Mouse (Mus musculus) kidney, postnatal 10 days (tissue): ENCODE measurements around the gene 2410131K14Rik.

ENCODE experiments used
- DNase-seq: peaks from one replicate; pipeline ENCODE4 v3.0.0; 2021; ENCODE audit warnings: mixed read lengths

The 2410131K14Rik gene

DNA sequence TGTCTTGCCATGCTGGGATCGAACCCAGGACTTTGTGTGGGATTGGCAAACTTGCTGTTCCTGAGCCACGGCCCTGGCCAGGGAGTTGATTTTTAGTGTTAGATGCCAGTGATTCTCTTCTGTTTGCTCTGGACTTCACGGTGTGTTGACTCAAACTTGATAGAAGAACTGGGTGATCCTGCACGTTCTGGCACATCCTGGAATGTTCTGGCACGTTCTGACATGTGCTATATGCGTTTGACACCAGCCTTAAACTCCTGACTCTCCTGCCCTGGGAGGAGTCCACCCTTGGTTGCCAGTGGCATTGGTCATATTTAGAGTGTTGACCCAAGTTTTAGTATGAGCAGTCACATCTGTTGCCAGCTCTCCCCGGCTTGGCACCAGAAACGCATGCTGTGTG lies 17.4 kb downstream of the 2410131K14Rik start:
- DNase-seq: no peak

DNA sequence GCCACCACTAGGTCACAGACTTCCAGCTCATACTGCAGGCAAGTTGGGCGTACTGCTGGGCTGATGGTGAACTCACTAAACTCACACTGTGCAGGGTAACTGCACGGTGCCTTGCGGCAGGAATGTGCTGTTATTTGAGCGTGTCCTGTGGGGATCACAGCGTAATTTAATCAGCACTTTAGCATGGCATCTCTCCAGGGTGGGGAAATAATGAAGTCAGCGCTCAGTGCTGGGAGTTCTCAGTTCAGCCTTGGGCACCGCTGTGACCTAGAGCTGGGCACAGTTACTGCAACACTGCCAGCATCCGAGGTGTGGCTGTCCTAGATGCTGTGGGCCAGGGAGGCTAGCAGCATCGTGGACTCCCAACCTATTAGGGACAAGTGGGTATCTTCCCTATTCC lies 19.3 kb downstream of the 2410131K14Rik start:
- DNase-seq: no peak

DNA sequence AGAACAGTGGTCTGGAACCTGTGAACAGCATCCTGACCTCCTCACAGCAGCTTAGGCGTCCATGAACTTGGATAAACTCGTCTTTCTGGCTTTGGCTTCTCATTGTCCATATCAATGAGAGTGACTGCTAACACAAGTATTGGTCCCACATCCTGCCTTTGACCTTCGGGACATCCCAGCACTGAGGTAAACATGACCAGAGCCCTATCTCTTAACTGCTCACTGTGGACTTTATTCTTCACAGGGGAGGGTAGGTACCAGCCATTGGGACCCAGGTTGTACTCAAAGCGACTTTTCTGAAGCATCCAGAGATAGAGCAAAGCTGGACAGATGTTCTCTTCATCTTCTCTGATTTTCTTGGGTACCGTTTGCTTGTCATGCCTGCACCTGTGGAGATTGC lies 20.3 kb downstream of the 2410131K14Rik start:
- DNase-seq: no peak

DNA sequence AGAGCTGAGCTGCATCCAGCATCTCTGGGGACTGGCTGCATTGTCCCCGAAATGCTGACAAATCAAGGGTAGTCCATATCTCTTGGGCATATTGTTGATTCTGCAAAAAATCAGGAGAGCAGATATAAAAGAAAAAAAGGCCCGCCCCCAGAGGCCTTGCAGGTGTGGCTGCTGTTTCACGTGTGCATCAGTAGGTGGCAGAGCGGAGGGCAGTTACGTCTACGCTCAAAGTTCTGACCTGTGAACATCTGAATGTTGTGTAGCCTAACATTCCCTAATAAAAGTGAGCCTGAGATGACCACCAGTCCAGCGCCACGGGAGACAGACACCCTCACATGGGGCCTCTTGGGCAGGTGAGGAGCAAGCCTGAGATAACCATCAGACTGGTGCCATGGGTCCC lies 21.3 kb downstream of the 2410131K14Rik start:
- DNase-seq: no peak

DNA sequence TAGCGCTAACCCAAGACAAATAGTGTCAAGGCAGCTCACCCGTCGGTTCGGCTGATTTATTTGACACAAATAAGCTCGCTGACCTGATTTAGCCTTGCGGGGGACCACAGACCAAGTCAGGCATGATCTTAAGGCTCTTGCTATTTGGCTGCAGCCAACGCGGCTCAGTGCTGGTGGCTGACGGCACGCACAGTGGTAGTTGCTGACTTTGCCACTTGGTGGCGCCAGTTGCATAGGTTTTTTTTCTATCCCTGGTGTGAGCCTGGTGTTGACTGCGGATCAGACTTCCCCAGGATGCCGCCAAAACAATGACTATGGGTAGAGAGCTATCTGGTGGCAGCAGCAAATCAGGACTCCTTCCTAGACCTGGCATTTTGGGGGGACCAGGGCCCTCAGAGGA lies 24.0 kb downstream of the 2410131K14Rik start:
- peak; percentile 93 for DNase-seq

DNA sequence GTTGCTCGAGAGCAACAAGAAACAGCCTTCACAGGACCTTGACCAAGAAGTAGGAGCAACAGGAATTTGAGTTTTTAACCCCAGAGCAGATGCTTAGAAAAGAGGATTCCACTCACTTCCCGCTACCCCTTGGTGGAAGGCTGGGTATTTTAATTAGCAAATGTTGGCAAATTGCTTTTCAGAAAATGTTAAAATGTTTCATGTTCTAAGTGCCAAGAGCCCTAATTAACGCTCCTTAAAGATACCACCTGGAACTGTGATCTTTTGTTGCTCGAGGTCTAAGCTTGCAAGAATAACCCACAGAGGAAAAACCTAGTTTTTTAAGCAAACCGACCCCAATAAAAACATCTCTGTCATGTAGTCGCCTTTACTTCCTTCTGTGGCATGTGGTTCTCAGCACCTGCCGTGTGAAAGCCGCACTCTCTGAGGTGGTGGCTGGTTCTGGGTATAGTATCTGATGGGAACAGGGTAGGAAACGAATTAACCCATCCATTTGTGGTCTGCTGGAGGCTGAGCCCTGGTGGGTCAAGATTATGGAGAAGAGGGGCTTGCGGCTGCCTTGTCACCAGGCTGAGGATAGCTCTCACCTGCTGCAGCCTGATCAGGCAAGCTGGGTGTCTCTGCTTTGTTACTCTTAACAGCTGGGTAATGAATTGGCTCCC lies 26.6 kb downstream of the 2410131K14Rik start:
- no peak for DNase-seq

DNA sequence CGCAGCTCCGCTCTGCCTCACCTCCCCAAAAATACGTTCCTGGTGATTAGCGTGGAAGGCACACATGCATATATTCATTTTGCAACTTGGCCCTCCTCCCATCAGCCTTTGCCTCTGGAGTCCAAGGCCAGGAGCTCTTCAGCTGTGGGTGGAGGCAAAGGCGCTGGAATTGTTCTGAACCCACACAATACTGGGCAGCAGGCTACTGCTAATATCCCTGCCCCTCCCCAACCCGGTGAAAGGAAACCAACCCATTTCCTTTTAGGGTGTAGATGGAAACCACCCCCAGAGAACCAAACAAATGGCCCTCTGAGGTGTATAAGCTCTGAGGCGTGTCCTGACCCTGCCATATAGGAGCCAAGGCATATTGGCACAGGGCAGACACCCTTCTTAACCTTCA lies 28.4 kb downstream of the 2410131K14Rik start:
- no peak for DNase-seq

DNA sequence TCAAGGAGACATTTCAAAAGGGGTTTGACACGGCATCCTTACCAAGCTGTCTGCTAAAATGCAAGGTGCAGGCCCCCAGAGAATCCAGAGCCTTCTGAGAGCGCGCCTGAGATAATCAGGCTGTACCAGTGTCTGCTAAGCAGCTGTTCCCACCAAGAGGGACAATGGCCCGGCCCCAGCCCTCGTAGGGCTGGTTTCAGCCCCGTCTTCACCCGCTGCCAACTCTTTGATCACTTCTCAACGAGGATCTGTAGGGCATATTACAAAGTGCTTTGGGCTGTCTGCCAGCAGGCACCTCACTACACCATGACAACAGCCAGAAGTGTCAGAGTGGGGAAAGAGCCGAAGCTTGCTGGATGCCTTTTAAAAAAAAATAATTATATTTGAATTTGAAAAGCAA lies 29.5 kb downstream of the 2410131K14Rik start:
- no peak for DNase-seq

DNA sequence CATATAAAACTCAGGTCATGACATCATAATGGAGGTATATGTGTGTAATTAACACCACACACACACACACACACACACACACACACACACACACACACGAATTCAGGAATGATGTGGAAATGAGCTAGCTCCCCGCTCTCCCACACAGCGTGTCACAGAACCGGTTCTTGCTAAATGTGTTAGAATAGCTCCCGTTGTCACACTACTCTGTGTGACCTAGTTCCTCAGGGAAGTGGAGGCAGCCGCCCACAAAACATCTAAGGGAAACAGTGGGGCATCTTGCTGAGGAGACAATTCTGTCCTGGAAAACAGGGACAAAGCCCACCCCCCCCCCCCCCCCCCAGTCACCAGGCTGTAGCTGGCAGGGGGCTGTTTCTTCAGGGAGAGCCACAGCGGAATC lies 31.3 kb downstream of the 2410131K14Rik start:
- no peak for DNase-seq

DNA sequence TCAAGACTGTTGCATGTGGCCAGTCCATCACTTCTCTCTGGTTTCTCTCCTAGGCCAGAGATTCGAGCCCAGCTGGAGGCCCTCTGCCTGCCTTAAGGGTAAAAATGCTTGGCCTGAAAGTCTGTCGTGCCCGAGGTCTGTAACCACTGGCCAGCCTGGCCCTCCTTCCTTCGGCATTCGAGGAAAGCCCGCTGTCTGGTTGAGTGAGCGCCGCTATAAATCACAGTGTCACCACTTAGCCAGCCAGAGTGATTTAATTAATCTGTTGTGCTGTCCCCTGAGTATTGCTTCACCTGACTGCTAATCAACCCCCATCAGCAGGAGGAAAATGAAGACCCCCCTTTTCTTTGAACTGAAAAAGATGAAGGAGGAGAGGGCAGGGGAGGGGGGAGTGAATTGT lies 31.7 kb downstream of the 2410131K14Rik start:
- no peak for DNase-seq

DNA sequence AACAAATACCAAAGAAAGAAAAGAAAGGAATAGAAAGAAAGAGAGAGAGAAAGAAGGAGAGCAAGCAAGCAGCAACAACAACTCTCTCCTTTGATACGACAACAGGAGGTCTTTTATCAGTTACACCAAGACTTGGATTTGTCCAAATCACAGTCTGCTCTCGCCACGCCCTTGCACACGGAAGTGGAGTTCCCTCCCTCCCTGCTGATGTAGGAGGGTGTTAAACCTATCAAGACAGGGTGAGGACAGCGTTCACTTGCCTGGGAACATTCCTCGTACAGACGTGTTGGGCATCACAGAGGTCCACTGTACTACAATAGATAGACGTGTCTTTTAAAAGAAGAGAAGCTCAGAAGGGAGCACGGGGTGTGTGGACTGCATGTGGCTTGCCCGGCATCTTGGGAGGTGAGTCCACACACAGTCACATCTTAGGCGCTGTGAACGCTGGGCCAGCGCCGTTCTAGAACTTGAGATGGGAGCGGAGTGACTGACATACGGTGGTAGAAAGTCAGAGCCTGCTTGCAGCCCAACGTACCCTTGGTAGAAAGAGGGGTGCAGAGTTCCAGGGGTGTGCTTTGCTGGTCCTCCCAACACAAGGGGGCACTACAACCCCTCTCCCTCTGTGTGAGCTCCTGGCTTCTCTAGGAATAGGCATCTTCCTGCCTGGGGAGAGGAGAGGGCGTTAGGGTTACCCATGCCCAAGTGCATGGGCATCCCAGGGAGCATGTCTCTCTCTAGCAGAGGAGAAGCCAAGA lies 32.9 kb downstream of the 2410131K14Rik start:
- DNase-seq: no peak

DNA sequence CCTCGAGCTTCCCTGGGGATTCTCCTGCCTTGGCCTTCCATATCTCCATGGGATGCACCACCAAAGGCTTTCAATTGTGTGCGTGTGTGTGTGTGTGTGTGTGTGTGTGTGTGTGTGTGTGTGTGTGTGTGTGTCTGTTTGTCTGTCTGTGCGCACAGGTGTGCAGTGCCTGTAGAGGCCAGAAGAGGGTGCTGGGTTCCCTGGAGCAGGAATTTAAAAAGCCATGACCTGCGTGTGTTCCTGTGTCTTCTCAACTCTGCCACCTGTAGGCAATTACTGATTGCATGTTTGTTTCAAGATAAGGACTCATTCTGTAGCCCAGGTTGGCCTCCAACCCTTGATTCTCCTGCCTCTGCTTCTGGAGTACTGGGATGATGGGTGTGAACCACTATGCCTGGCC lies 46.4 kb downstream of the 2410131K14Rik start:
- DNase-seq: no peak

DNA sequence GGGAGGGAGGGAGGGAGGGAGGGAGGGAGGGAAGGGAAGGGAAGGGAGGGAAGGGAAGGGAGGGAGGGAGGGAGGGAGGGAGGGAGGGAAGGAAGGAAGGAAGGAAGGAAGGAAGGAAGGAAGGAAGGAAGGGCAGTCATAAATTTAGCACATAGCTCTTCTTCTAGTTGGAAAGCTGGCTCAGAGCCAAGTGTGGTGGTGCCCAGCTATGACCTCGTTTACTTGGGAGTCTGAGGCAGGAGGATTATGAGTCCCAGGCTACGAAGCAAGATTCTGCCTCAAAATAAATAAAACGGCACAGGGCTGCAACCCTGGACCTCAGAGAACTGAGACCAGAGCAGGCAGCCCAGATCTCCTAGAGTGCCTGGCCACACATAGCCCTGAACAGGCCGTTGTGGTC lies 47.4 kb downstream of the 2410131K14Rik start:
- DNase-seq: no peak

DNA sequence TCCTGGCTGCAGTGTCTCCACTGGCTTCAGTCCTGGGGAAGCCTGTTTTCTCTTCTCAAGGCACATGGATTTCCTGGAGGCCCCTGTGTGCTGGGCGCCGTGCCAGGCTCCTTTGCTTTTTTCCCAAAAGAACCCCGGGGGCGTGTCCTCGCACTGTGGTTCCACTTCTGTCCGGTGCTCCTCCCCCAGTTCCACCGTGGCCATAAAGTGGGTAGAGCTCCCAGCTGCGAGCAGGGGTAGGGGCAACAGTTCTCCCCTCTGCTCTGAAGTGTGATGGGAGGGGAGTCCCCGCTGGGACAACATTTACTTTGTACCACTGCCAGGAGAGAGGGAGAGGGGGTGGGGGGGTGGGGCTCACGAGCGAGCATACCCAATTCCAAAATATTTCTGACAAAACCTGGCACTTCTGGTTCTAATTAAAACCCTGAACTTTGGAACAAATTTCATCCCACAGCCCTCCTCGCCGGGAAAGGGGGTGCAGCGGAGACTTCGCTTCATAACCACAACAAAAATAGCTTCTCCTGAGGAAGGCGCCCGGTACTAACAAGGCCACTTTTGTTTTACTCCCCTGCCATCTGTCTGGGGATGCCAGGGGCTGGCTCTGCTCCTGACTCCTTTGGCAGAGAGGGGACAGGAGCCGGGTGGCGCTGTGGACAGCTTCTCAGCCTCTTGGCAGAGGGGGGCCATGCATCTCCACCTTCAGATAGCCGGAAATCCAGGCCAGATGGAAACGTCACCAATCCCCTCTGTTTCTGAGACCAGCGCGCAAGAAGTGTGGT lies 49.2 kb downstream of the 2410131K14Rik start:
- DNase-seq: peak; percentile 95

DNA sequence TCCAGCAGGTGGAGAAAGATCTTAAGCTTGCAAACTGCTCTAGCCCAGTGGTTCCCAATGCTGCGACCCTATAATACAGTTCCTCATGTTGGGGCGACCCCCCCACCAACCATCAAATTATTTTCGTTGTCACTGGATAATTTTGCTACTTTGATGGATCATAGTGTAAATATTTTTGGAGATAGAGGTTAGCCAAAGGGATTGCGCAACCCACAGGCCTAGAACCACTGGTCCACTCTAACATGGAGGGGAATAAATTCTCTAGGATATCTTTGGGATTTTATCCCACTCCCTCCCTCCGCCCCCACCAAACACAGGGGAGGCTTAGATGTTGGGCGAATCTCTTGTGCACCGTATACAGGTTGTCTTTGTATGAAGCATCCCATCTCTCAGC lies 49.8 kb downstream of the 2410131K14Rik start:
- no peak for DNase-seq

DNA sequence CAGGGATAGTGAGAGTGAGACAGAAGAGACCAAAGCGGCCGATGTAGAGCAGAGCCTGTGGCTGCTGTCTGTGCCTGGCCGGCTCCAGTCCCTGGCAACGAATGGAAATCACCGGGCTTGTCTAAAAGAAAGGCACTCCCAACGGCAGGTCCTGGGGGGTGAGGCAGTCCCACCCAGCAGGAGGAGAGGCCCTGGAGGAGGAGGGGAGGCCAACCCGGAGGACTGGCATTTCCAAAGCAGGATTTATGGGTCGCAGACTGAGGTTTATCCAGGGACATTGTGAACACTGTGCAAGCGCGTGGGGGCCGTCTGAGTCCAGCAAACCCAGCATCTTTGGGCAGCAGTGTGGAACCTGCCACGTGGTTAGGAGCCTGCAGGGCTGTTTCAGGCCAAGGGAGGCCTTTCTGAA lies 52.3 kb downstream of the 2410131K14Rik start:
- DNase-seq: peak; percentile 36

DNA sequence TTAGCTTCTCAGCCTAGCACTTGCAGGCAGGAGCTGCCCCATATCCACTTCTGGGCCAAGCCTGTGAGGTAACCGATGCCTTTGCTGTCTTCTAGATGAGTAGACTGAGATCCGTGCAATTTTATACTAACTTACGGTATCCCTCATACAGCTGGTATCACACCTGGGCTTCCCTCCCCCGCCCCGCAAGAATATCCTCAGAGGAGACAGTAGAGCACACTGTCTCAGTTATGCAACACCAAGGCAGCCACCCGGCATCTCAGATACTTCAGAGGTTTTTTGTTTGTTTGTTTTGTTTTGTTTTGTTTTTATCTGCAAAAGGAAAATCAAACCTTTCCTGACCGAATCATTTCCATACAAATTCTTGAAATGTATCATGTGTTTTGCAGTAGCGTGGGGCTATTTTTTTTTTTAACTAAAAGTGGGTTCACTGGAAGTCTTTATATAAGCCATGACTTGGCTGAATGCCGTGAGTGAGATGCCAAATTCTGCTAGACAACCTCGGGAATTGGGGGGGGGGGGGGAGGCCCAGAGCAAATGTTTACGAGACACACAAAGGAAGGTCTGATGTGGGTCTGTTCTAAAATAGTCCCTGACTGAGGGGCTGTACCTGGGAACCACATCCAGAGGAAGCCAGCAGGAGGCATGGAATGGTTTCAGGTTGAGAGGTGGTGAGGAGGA lies 54.8 kb downstream of the 2410131K14Rik start:
- no peak for DNase-seq

DNA sequence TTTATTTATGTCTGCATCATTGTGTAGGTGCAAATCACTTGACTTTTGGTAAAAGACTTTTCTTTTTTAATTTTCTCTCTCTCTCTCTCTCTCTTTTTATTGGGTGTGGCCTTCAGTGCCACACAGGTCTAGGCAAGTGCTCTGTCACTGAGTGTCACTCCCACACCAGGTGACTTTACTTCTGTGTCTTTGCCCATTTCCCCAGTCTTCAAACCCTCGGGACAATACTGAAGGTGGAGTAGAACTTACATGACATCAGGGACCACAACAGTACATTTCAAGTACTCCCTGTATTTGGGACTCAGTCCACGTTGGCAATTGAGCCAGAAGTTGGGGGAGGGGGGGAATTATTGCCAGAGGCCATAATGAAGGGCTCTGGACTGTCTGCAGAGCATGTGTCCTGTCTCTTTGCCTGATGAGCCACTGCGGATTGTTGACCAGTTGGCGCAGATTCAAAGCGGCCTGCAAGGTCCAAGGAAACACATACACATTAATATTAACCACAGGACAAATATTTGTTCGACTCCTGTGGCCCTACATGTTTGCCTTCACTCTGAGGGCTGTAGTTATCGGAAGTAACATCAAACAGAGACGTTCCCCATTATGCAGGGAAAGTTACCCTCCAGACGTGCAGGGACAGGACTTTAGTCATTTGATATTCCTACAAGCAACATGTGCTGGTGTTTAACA lies 57.6 kb downstream of the 2410131K14Rik start:
- DNase-seq: peak; percentile 44

DNA sequence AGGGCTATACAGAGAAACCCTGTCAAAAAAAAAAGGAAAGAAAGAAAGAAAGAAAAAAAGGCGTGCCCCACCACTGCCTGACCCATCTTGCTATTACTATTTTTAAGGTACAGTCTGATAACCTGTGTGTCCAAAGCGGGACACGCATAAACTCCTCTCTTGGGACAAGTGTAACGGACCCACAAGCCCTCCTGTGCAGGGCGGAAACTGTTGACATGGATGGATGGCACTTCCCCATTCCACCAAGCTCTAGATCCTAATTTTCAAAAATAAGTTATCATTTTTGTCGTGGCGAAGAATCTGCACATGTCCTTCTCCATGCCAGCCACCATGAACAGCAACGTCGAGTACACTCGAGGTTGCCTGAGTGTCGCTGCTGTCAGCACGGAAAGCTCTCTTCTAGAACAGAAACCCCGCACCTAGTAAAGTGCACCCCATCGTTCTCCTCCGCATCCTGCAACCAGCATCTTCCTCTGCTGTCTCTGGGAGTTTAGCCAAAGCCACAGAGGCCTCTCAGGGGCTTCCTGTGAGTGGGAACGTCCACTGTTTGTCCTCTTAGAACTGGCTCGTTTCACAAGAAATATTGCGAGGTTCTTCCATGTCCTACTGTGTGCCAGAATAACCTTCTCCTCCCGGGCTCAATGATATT lies 60.1 kb downstream of the 2410131K14Rik start:
- DNase-seq: no peak

DNA sequence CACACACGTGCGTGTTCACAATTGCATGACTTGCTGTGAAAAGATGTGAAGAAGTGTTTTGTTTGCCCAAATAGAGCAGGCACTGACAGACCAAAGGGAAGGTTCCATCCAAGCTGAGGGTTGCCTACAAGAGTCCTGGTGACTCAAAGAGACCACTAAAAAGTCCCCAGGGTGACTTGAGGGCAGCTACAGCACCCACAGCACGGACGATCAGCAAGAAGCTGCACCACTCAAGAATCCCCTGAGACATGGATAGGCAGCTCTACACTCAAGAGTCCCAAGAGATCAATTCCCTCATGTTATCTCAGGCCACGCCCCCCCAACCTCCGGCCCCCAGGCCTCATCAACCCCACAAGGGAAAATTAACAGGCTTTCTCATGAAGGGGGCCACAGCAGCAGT lies 65.4 kb downstream of the 2410131K14Rik start:
- no peak for DNase-seq

DNA sequence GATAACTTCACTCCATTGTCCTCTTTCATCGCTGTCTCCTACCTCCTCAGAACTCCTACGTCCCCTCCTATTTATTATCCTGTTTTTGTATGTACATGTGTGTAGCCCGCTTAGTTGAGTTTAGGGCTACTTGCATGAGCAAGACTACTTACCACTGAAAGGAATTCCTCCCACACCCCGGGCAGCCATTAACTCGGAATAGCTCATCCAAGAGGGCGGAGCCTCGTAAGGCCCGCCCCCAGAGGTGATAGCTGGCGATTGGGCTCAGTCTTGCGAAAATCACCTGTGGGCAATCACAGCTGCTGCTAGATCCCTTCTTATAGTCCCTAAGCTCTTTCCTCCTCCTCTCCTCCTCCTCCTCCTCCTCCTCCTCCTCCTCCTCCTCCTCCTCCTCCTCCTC lies 66.2 kb downstream of the 2410131K14Rik start:
- no peak for DNase-seq

DNA sequence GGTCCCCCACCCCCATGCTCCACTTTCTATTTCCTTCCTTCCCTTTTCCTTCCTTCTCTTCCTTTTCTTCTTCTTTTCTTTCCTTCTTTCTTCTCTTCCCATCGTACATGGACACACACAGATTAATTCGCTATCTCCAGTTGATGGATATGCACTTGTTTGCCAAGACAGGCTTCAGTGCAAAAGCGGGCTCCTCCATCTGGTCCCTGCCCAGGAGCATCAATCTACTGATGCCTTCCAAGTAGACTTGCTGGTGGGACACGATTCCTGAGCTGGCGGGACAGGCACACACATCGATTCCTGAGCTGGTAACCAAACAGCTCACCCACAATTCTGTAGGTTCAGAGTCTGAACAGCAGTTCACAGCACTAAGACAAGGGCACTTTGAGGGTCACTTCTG lies 68.7 kb downstream of the 2410131K14Rik start:
- DNase-seq: no peak
